Mouse (Mus musculus): ENCODE measurements at regions not wholly inside any gene's neighbourhood (a gene's known extent, or its start where the extent isn't known, plus 50 kb on each side); places are given as distances from the start of the nearest gene placed in this dataset.

GRCm38 (mm10) chr12:107328986-107329385 is 159.4 kb upstream of the 3110018I06Rik start:
- Histone ChIP-seq H3K36me3 (ENCODE audit: control insufficient read depth, insufficient read depth, low read length) (no peaks in the 10 kb centered on the region), H3K4me3 (ENCODE audit: control insufficient read depth, low read depth, low read length) (no peak overlapping the region), H3K27me3 (ENCODE audit: control insufficient read depth, insufficient read depth, low read length) (no peaks in the 10 kb centered on the region), H3K4me1 (ENCODE audit: control insufficient read depth, insufficient read depth, low read length) (no peaks in the 10 kb centered on the region), H3K27ac (ENCODE audit: control insufficient read depth, insufficient read depth, low read depth, low read length) (no peak overlapping the region)
- no peak for TF ChIP-seq CTCF (IDR thresholded peaks at IDR 0.05; ENCODE audit: control insufficient read depth, insufficient read depth, insufficient replicate concordance, low read depth, low read length)
- no peak for TF ChIP-seq POLR2A (IDR thresholded peaks at IDR 0.05; ENCODE audit: control insufficient read depth, low read depth, low read length)

- Histone ChIP-seq H3K4me3 (ENCODE audit: control insufficient read depth, low read depth, low read length) (no peak overlapping the region), H3K4me1 (ENCODE audit: control insufficient read depth, insufficient read depth, low read length) (no peaks in the 10 kb centered on the region), H3K27me3 (ENCODE audit: control insufficient read depth, insufficient read depth, low read length) (no peaks in the 10 kb centered on the region), H3K27ac (ENCODE audit: control insufficient read depth, insufficient read depth, low read depth, low read length) (no peak overlapping the region), H3K36me3 (ENCODE audit: control insufficient read depth, insufficient read depth, low read length) (no peaks in the 10 kb centered on the region)
- TF ChIP-seq CTCF (IDR thresholded peaks at IDR 0.05; ENCODE audit: control insufficient read depth, insufficient read depth, insufficient replicate concordance, low read depth, low read length) (no peak), POLR2A (IDR thresholded peaks at IDR 0.05; ENCODE audit: control insufficient read depth, low read depth, low read length) (no peak)
Observed at GRCm38 (mm10) chr12:107334366-107334765, 154.1 kb upstream of the 3110018I06Rik start.

- H3K27me3 ChIP-seq (ENCODE audit: control insufficient read depth, insufficient read depth, low read length), result no peaks in the 10 kb centered on the region
- H3K27ac ChIP-seq (ENCODE audit: control insufficient read depth, insufficient read depth, low read depth, low read length), result no peak overlapping the region
- TF ChIP-seq CTCF (IDR thresholded peaks at IDR 0.05; ENCODE audit: control insufficient read depth, insufficient read depth, insufficient replicate concordance, low read depth, low read length), result no peak
- no peak for TF ChIP-seq POLR2A (IDR thresholded peaks at IDR 0.05; ENCODE audit: control insufficient read depth, low read depth, low read length)
- no peak overlapping the region for H3K4me3 ChIP-seq (ENCODE audit: control insufficient read depth, low read depth, low read length)
- H3K4me1 ChIP-seq (ENCODE audit: control insufficient read depth, insufficient read depth, low read length), result no peaks in the 10 kb centered on the region
- H3K36me3 ChIP-seq (ENCODE audit: control insufficient read depth, insufficient read depth, low read length), result no peaks in the 10 kb centered on the region
Observed at GRCm38 (mm10) chr12:107335106-107335505, 153.3 kb upstream of the 3110018I06Rik start.

GRCm38 (mm10) chr12:107338758-107339157 is 149.7 kb upstream of the 3110018I06Rik start:
- no peak overlapping the region for H3K27ac ChIP-seq (ENCODE audit: control insufficient read depth, insufficient read depth, low read depth, low read length)
- TF ChIP-seq POLR2A (IDR thresholded peaks at IDR 0.05; ENCODE audit: control insufficient read depth, low read depth, low read length) (no peak), CTCF (IDR thresholded peaks at IDR 0.05; ENCODE audit: control insufficient read depth, insufficient read depth, insufficient replicate concordance, low read depth, low read length) (no peak)
- H3K36me3 ChIP-seq (ENCODE audit: control insufficient read depth, insufficient read depth, low read length), result no peaks in the 10 kb centered on the region
- H3K4me3 ChIP-seq (ENCODE audit: control insufficient read depth, low read depth, low read length), result no peak overlapping the region
- no peaks in the 10 kb centered on the region for H3K27me3 ChIP-seq (ENCODE audit: control insufficient read depth, insufficient read depth, low read length)
- no peaks in the 10 kb centered on the region for H3K4me1 ChIP-seq (ENCODE audit: control insufficient read depth, insufficient read depth, low read length)

- H3K4me1 ChIP-seq (ENCODE audit: control insufficient read depth, insufficient read depth, low read length), result no peaks in the 10 kb centered on the region
- TF ChIP-seq CTCF (IDR thresholded peaks at IDR 0.05; ENCODE audit: control insufficient read depth, insufficient read depth, insufficient replicate concordance, low read depth, low read length), result no peak
- no peak overlapping the region for H3K27ac ChIP-seq (ENCODE audit: control insufficient read depth, insufficient read depth, low read depth, low read length)
- H3K36me3 ChIP-seq (ENCODE audit: control insufficient read depth, insufficient read depth, low read length), result no peaks in the 10 kb centered on the region
- no peaks in the 10 kb centered on the region for H3K27me3 ChIP-seq (ENCODE audit: control insufficient read depth, insufficient read depth, low read length)
- no peak overlapping the region for H3K4me3 ChIP-seq (ENCODE audit: control insufficient read depth, low read depth, low read length)
Observed at GRCm38 (mm10) chr12:107356211-107356610, 132.2 kb upstream of the 3110018I06Rik start.

GRCm38 (mm10) chr12:107356974-107357373 is 131.5 kb upstream of the 3110018I06Rik start:
- Histone ChIP-seq H3K4me3 (ENCODE audit: control insufficient read depth, low read depth, low read length) (no peak overlapping the region), H3K27me3 (ENCODE audit: control insufficient read depth, insufficient read depth, low read length) (no peaks in the 10 kb centered on the region), H3K27ac (ENCODE audit: control insufficient read depth, insufficient read depth, low read depth, low read length) (no peak overlapping the region), H3K36me3 (ENCODE audit: control insufficient read depth, insufficient read depth, low read length) (no peaks in the 10 kb centered on the region), H3K4me1 (ENCODE audit: control insufficient read depth, insufficient read depth, low read length) (no peaks in the 10 kb centered on the region)
- no peak for TF ChIP-seq CTCF (IDR thresholded peaks at IDR 0.05; ENCODE audit: control insufficient read depth, insufficient read depth, insufficient replicate concordance, low read depth, low read length)
- TF ChIP-seq POLR2A (IDR thresholded peaks at IDR 0.05; ENCODE audit: control insufficient read depth, low read depth, low read length), result no peak

GRCm38 (mm10) chr12:107360511-107360910 is 127.9 kb upstream of the 3110018I06Rik start:
- Histone ChIP-seq H3K4me1 (ENCODE audit: control insufficient read depth, insufficient read depth, low read length) (no peaks in the 10 kb centered on the region), H3K4me3 (ENCODE audit: control insufficient read depth, low read depth, low read length) (no peak overlapping the region), H3K27ac (ENCODE audit: control insufficient read depth, insufficient read depth, low read depth, low read length) (no peak overlapping the region), H3K36me3 (ENCODE audit: control insufficient read depth, insufficient read depth, low read length) (no peaks in the 10 kb centered on the region), H3K27me3 (ENCODE audit: control insufficient read depth, insufficient read depth, low read length) (no peaks in the 10 kb centered on the region)
- TF ChIP-seq POLR2A (IDR thresholded peaks at IDR 0.05; ENCODE audit: control insufficient read depth, low read depth, low read length) (no peak), CTCF (IDR thresholded peaks at IDR 0.05; ENCODE audit: control insufficient read depth, insufficient read depth, insufficient replicate concordance, low read depth, low read length) (no peak)

GRCm38 (mm10) chr12:107361606-107362005 is 126.8 kb upstream of the 3110018I06Rik start:
- H3K27me3 ChIP-seq (ENCODE audit: control insufficient read depth, insufficient read depth, low read length), result no peaks in the 10 kb centered on the region
- H3K4me1 ChIP-seq (ENCODE audit: control insufficient read depth, insufficient read depth, low read length), result no peaks in the 10 kb centered on the region
- no peak overlapping the region for H3K27ac ChIP-seq (ENCODE audit: control insufficient read depth, insufficient read depth, low read depth, low read length)
- TF ChIP-seq POLR2A (IDR thresholded peaks at IDR 0.05; ENCODE audit: control insufficient read depth, low read depth, low read length) (no peak), CTCF (IDR thresholded peaks at IDR 0.05; ENCODE audit: control insufficient read depth, insufficient read depth, insufficient replicate concordance, low read depth, low read length) (no peak)
- H3K4me3 ChIP-seq (ENCODE audit: control insufficient read depth, low read depth, low read length), result no peak overlapping the region
- no peaks in the 10 kb centered on the region for H3K36me3 ChIP-seq (ENCODE audit: control insufficient read depth, insufficient read depth, low read length)

Measured in testis, adult 2 months (tissue).